Mouse (Mus musculus) stomach, postnatal 0 days (tissue): Measurements from ENCODE around the gene Skor1. TPM values are rescaled to one million over a fixed set of nuclear protein-coding genes. Genes with fewer than 3 reads are reported as not detected.

Experiments
- ATAC-seq: fragments of 200-750 bp; cut with Nextera tagmentation; 2 replicates; pipeline ENCODE4 v1.8.0; 2017; ENCODE audit not compliant: low FRiP score, low TSS enrichment
- DNase-seq: peaks from one replicate; pipeline ENCODE4 v3.0.0-alpha.2; 2016; ENCODE audit warnings: low spot score
- H3K27ac ChIP-seq: fragments of 300-500 bp; sonication (generic); replicated peaks from 2 replicates; pipeline ENCODE4 v1.5.1; 2014; ENCODE audit warnings: mild to moderate bottlenecking, control low read depth
- H3K27me3 ChIP-seq: fragments of 300-500 bp; sonication (generic); 2 replicates; pipeline ENCODE4 v1.6.1; 2014; ENCODE audit warnings: low read length; ENCODE audit not compliant: control insufficient read depth, insufficient read depth
- H3K36me3 ChIP-seq: fragments of 300-500 bp; sonication (generic); 2 replicates; pipeline ENCODE4 v1.6.1; 2014; ENCODE audit warnings: low read length, mixed read lengths; ENCODE audit not compliant: control insufficient read depth, insufficient read depth
- H3K4me1 ChIP-seq: fragments of 300-500 bp; sonication (generic); replicated peaks from 2 replicates; pipeline ENCODE4 v1.6.1; 2014; ENCODE audit warnings: antibody characterized with exemption; ENCODE audit not compliant: control insufficient read depth, insufficient read depth
- H3K4me2 ChIP-seq: fragments of 300-500 bp; sonication (generic); replicated peaks from 2 replicates; pipeline ENCODE4 v1.6.1; 2014; ENCODE audit warnings: low read depth, mild to moderate bottlenecking, control low read depth, moderate library complexity
- H3K4me3 ChIP-seq: fragments of 300-500 bp; sonication (generic); 2 replicates; pipeline ENCODE4 v1.5.1; 2014; ENCODE audit warnings: low read depth, low read length, control low read depth
- H3K9ac ChIP-seq: fragments of 300-500 bp; sonication (generic); 2 replicates; pipeline ENCODE4 v1.6.1; 2014; ENCODE audit warnings: mild to moderate bottlenecking, low read length, control low read depth, mixed read lengths
- H3K9me3 ChIP-seq: fragments of 300-500 bp; sonication (generic); 2 replicates; pipeline ENCODE4 v1.6.1; 2016; ENCODE audit warnings: low read length; ENCODE audit not compliant: control insufficient read depth
- CTCF ChIP-seq: IDR thresholded peaks from 2 replicates; pipeline ENCODE4 v1.5.1; 2016; ENCODE audit warnings: antibody characterized with exemption, low read depth, mild to moderate bottlenecking, moderate library complexity
- EP300 ChIP-seq: optimal IDR thresholded peaks from 2 replicates; pipeline ENCODE3; 2016; ENCODE audit warnings: antibody characterized with exemption
- WGBS: fragments of 180-500 bp; shearing (Covaris S2); extraction: QIAGEN DNeasy Blood & Tissue Kit; methylation state at CpG from one replicate; pipeline ENCODE4 v1.1.7; 2014; 5-methylcytosine and 5-hydroxymethylcytosine counted together
- polyA plus RNA-seq: library from polyadenylated mRNA; unstranded; fragments of >200 nt; fragmentation: Nextera tagmentation; extraction: Ambion mirVana; gene quantifications from 2 replicates; pipeline ENCODE4 v1.2.1, GENCODE M21; 2015

Gene Skor1
- polyA plus RNA-seq, 1 experiment from 2014 or later: not detected

DNA sequence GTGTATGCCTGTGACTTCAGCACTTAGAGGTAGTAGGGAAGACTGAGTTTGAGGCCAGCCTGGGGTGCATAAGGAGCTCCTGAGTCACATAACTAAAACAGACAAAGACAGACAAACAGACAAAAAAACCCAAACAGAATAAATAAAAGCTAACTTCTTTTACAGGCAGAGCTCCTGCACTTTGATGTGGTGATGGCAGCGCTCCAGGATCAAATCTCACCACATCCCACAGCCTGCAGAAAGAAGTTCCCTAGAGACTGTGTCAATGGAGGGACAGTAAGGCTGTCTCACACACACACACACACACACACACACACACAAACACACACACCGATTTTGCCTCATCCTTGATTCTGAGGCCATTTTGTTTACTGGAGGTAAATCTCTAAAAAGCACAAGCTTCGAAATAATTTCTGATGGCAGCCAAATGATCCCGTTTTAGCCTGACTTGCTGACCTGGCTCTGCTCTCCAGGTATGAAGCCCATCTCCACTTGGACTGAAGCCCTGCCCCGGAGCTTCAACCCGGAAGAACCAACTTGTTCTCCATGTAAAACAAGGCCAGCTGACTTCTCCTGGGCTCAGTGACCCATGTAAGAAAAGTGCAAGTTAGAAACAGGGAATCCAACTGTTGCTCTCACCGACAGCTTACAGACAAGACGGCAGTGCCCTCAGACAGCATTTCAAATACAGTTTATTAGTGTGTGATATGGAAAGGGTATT is 25.4 kb upstream of the Skor1 start:
- Histone ChIP-seq H3K9ac (no peak overlapping the region), H3K4me3 (no peak overlapping the region), H3K4me1 (no peaks in the 10 kb centered on the region), H3K36me3 (no peaks in the 10 kb centered on the region), H3K4me2 (no peak overlapping the region), H3K9me3 (no peaks in the 10 kb centered on the region), H3K27me3 (no peaks in the 10 kb centered on the region), H3K27ac (no peak overlapping the region)
- TF ChIP-seq EP300 (no peak), CTCF (no peak)
- 81% methylated on average over 8 of the region's 8 CpGs for WGBS
- DNase-seq (no peak), ATAC-seq (no peak)

DNA sequence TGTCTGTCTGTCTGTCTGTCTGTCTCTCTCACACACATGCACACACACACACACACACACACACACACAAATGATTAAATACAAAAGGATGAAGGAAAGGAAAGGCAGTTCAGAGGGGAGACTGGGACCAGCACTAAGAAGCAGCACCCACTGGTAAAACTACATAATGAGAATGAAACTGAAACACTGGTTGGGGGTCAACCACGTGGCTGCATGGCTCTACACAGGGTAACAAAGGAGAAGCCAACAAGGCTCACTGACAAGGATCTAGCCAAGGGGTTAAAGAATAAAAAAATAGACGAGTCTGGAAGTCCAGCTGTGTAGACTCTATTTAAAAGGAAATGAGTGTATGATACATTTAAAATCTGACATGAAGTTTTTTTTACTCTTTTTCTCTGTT is 23.2 kb upstream of the Skor1 start:
- no peaks in the 10 kb centered on the region for H3K4me1 ChIP-seq
- 43% methylated on average over 2 of the region's 2 CpGs for WGBS
- no peak overlapping the region for H3K4me2 ChIP-seq
- no peak overlapping the region for H3K4me3 ChIP-seq
- H3K9me3 ChIP-seq: no peaks in the 10 kb centered on the region
- ATAC-seq: no peak
- H3K27me3 ChIP-seq: no peaks in the 10 kb centered on the region
- TF ChIP-seq CTCF (no peak), EP300 (no peak)
- no peak for DNase-seq
- H3K9ac ChIP-seq: no peak overlapping the region
- H3K27ac ChIP-seq: no peak overlapping the region
- H3K36me3 ChIP-seq: no peaks in the 10 kb centered on the region

DNA sequence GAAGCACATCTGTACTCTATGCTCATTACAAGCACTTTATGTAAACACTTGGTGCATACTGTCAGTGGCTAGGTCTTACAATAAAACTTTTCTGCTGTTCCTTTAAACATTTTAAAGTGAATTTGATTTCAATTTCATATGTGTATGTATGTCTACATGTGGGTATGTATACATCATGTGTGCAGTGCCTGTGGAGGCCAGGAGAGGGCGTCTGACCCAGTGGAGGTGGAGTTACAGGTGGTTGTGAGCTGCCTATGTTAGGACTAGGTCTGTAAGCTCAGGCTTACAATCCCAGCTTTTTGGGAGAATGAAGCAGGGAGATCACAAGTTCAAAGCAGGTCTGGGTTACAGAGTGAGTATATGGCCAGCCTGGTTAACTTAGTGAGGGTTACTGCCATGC is 20.4 kb upstream of the Skor1 start:
- ATAC-seq: no peak
- Histone ChIP-seq H3K9ac (no peak overlapping the region), H3K4me2 (no peak overlapping the region), H3K4me1 (no peaks in the 10 kb centered on the region), H3K9me3 (no peaks in the 10 kb centered on the region), H3K27ac (no peak overlapping the region), H3K4me3 (no peak overlapping the region), H3K36me3 (no peaks in the 10 kb centered on the region), H3K27me3 (no peaks in the 10 kb centered on the region)
- 89% methylated on average over 1 of the region's 1 CpGs for WGBS
- TF ChIP-seq CTCF: peak; percentile 23; the same call in 1 of the 2 replicates
- TF ChIP-seq EP300: no peak
- no peak for DNase-seq

DNA sequence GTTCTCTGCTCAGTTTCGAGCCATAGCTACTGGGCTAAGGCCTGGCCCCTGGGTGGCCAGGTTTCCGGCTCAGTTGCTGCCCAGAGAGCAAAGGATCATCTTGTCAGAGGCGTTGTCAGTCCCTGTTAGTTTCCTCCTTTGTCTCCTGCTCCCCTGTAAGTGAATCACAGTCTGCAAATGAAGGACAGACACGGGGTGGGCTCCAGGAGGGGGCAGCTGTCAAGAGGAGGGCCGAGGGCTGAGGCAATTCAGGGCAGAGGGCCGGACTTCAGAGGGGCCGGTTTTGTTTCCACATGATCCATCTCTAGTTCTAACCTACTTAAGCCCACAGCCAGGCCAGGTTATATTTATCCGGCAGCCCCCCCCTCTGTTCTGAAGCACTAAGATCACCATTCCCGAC is 16.3 kb upstream of the Skor1 start:
- no peak overlapping the region for H3K9ac ChIP-seq
- H3K4me1 ChIP-seq: no peaks in the 10 kb centered on the region
- H3K9me3 ChIP-seq: no peaks in the 10 kb centered on the region
- ATAC-seq (no peak), DNase-seq (no peak)
- no peaks in the 10 kb centered on the region for H3K27me3 ChIP-seq
- H3K36me3 ChIP-seq: peaks cover 4% of the 10 kb centered on the region; the same call in 1 of the 2 replicates
- WGBS: 58% methylated on average over 9 of the region's 9 CpGs
- no peak overlapping the region for H3K4me3 ChIP-seq
- H3K4me2 ChIP-seq: no peak overlapping the region
- TF ChIP-seq CTCF (no peak), EP300 (no peak)
- no peak overlapping the region for H3K27ac ChIP-seq

DNA sequence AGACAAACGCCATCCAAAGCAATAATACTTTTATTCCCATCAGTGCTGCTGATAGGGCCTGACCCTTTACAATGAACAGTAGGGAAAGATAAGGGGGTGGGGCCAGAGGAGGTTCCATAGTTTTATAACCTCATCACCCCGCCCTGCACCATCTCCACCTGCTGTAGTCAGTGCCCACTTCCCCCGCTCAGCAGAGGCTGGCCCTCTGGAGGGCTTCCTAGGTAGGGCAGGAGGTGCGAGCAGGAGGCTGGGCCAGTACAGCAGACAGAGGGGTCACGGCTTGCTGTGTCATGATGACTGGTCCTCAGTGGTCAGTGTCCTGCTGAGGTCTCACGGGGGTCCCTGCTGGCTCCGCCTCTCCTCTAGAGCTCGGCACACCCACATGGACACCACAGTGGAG is 15.0 kb upstream of the Skor1 start:
- TF ChIP-seq CTCF: peak; percentile 19; the same call in 1 of the 2 replicates
- TF ChIP-seq EP300: no peak
- Histone ChIP-seq H3K27ac (no peak overlapping the region), H3K9me3 (no peaks in the 10 kb centered on the region), H3K36me3 (peaks cover 4% of the 10 kb centered on the region; the same call in 1 of the 2 replicates), H3K4me2 (no peak overlapping the region), H3K4me1 (no peaks in the 10 kb centered on the region), H3K27me3 (no peaks in the 10 kb centered on the region), H3K9ac (no peak overlapping the region), H3K4me3 (no peak overlapping the region)
- DNase-seq (no peak), ATAC-seq (0 out of 2 replicates have a peak, but pooled peaks have one; percentile 19)
- 76% methylated on average over 8 of the region's 8 CpGs for WGBS

DNA sequence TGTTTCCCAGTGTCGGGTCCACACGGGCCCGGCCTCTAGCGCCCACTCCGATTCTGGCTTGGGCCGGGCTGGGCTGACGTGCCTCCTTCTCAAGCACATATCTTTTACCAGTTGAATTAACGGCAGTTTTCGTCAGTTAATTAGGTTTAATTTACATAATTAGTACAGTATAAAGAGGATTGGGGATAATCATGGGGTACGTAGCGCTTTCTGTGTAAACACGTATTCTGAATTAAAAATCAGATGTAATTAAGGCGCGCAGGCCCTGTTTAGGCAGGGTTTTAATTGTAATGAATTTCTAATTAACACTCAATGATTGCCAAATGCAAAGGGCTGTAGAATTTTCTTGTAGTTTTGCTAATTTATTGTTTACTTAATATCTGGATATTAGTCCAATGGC is 3.2 kb upstream of the Skor1 start:
- DNase-seq: no peak
- Histone ChIP-seq H3K27ac (no peak overlapping the region), H3K9ac (no peak overlapping the region), H3K9me3 (no peaks in the 10 kb centered on the region), H3K4me2 (no peak overlapping the region), H3K27me3 (peaks cover 35% of the 10 kb centered on the region), H3K4me3 (no peak overlapping the region), H3K36me3 (no peaks in the 10 kb centered on the region), H3K4me1 (no peaks in the 10 kb centered on the region)
- no peak for ATAC-seq
- TF ChIP-seq CTCF (no peak), EP300 (no peak)
- WGBS: 29% methylated on average over 14 of the region's 14 CpGs
